Mouse (Mus musculus) CH12.LX (cell line): ENCODE results near the gene Gpx5. TPM values are rescaled to one million over a fixed set of nuclear protein-coding genes. Genes with fewer than 3 reads are reported as not detected.
A peak's percentile ranks its signal among the peaks of the same experiment; 100 is the strongest.

ENCODE experiments used
- DNase-seq: peaks from one replicate; pipeline ENCODE4 v3.0.0-alpha.2; 2013; ENCODE audit errors: extremely low read depth
- H3K27ac ChIP-seq: 2 replicates; pipeline ENCODE4 v1.5.1; 2012; ENCODE audit warnings: low read depth, mild to moderate bottlenecking, control low read depth, moderate library complexity; ENCODE audit not compliant: insufficient read depth
- H3K27me3 ChIP-seq: replicated peaks from 2 replicates; pipeline ENCODE3; 2012; ENCODE audit warnings: inconsistent platforms
- H3K36me3 ChIP-seq, 2 experiments: replicated peaks in 1 of 2; 2 replicates each; pipeline versions ENCODE3 to v1.6.1; 2012; ENCODE audit warnings: inconsistent platforms in 1 of 2, low read length in 1 of 2, mild to moderate bottlenecking in 1 of 2, mixed read lengths in 1 of 2, moderate library complexity in 1 of 2; ENCODE audit not compliant: control insufficient read depth in 1 of 2, insufficient read depth in 1 of 2
- H3K4me1 ChIP-seq, 2 experiments: 2 replicates each; pipeline ENCODE4 v1.6.1; 2012; ENCODE audit warnings: inconsistent platforms in 1 of 2, moderate library complexity in 1 of 2; ENCODE audit not compliant: insufficient read depth in 2 of 2, control insufficient read depth in 1 of 2
- H3K4me2 ChIP-seq: 2 replicates; pipeline ENCODE4 v1.6.1; 2012; ENCODE audit warnings: low read depth, mild to moderate bottlenecking, control low read depth; ENCODE audit not compliant: poor library complexity, insufficient read depth, severe bottlenecking
- H3K4me3 ChIP-seq, 3 experiments: fragments of 150-350 bp in 1 of 3; sonication (generic) in 1 of 3; replicated peaks in 1 of 3; 2 replicates each; pipeline versions ENCODE3 to v1.5.1; 2011 to 2012; ENCODE audit warnings: low read depth in 2 of 3, low read length in 2 of 3, mild to moderate bottlenecking in 2 of 3, moderate library complexity in 2 of 3, control low read depth in 1 of 3, improper control_type of control experiment in 1 of 3, inconsistent platforms in 1 of 3, mixed read lengths in 1 of 3; ENCODE audit not compliant: poor library complexity in 1 of 3
- H3K79me2 ChIP-seq: replicated peaks from 2 replicates; pipeline ENCODE4 v1.6.1; 2012; ENCODE audit warnings: mild to moderate bottlenecking, moderate library complexity; ENCODE audit not compliant: control insufficient read depth, poor library complexity, insufficient read depth, severe bottlenecking; ENCODE audit errors: extremely low read depth
- H3K9ac ChIP-seq: 2 replicates; pipeline ENCODE4 v1.6.1; 2012; ENCODE audit warnings: low read depth, mild to moderate bottlenecking, control low read depth, moderate library complexity; ENCODE audit not compliant: insufficient read depth
- H3K9me3 ChIP-seq: replicated peaks from 2 replicates; pipeline ENCODE3; 2012; ENCODE audit warnings: low read length, inconsistent platforms, mixed read lengths
- BHLHE40 ChIP-seq: IDR thresholded peaks from 2 replicates; pipeline ENCODE4 v1.6.1; 2011; ENCODE audit warnings: mild to moderate bottlenecking, low read depth, low read length, improper control_type of control experiment
- CHD2 ChIP-seq: IDR thresholded peaks from 2 replicates; pipeline ENCODE4 v1.6.1; 2011; ENCODE audit warnings: low read length, improper control_type of control experiment
- CTCF ChIP-seq, 2 experiments: IDR thresholded peaks in 1 of 2; conservative IDR thresholded peaks in 1 of 2; 2 replicates each; pipeline ENCODE4 v1.5.1; 2011 to 2012; ENCODE audit warnings: low read depth in 2 of 2, low read length in 2 of 2, improper control_type of control experiment in 1 of 2, inconsistent platforms in 1 of 2, mild to moderate bottlenecking in 1 of 2, moderate library complexity in 1 of 2
- E2F4 ChIP-seq: IDR thresholded peaks from 2 replicates; pipeline ENCODE4 v1.6.1; 2011; ENCODE audit warnings: low read depth, low read length, improper control_type of control experiment; ENCODE audit not compliant: insufficient replicate concordance
- ELF1 ChIP-seq: IDR thresholded peaks from 2 replicates; pipeline ENCODE4 v1.6.1; 2014; ENCODE audit warnings: low read depth, mild to moderate bottlenecking, inconsistent platforms, low read length, improper control_type of control experiment
- GABPA ChIP-seq: IDR thresholded peaks from 2 replicates; pipeline ENCODE4 v1.6.1; 2012; ENCODE audit warnings: low read depth, low read length, improper control_type of control experiment, inconsistent platforms; ENCODE audit not compliant: insufficient replicate concordance
- IRF4 ChIP-seq: IDR thresholded peaks from 2 replicates; pipeline ENCODE4 v1.6.1; 2014; ENCODE audit warnings: low read depth, mild to moderate bottlenecking, inconsistent platforms, low read length, improper control_type of control experiment
- JUN ChIP-seq: IDR thresholded peaks from 2 replicates; pipeline ENCODE4 v1.6.1; 2011; ENCODE audit warnings: low read depth, mild to moderate bottlenecking, low read length, improper control_type of control experiment, moderate library complexity; ENCODE audit not compliant: insufficient read depth
- JUND ChIP-seq: conservative IDR thresholded peaks from 2 replicates; pipeline ENCODE4 v1.6.1; 2011; ENCODE audit warnings: low read depth, low read length, improper control_type of control experiment
- MAFK ChIP-seq: IDR thresholded peaks from 2 replicates; pipeline ENCODE4 v1.6.1; 2011; ENCODE audit warnings: low read length, improper control_type of control experiment; ENCODE audit not compliant: insufficient replicate concordance
- MAZ ChIP-seq: IDR thresholded peaks from 2 replicates; pipeline ENCODE4 v1.6.1; 2012; ENCODE audit warnings: low read depth, mild to moderate bottlenecking, inconsistent platforms, low read length, improper control_type of control experiment, moderate library complexity
- MEF2A ChIP-seq: IDR thresholded peaks from 2 replicates; pipeline ENCODE4 v1.6.1; 2014; ENCODE audit warnings: low read depth, mild to moderate bottlenecking, inconsistent platforms, low read length, improper control_type of control experiment, borderline replicate concordance
- MYC ChIP-seq: IDR thresholded peaks from 2 replicates; pipeline ENCODE4 v1.6.1; 2011; ENCODE audit warnings: low read depth, mild to moderate bottlenecking, improper control_type of control experiment, low read length
- NRF1 ChIP-seq: IDR thresholded peaks from 2 replicates; pipeline ENCODE4 v1.6.1; 2014; ENCODE audit warnings: low read depth, mild to moderate bottlenecking, inconsistent platforms, low read length, improper control_type of control experiment, moderate library complexity
- PAX5 ChIP-seq: IDR thresholded peaks from 2 replicates; pipeline ENCODE4 v1.6.1; 2012; ENCODE audit warnings: low read length, inconsistent platforms, mixed read lengths
- POLR2A ChIP-seq: IDR thresholded peaks from 2 replicates; pipeline ENCODE4 v1.6.1; 2011; ENCODE audit warnings: low read depth, mild to moderate bottlenecking, improper control_type of control experiment, low read length
- POLR2AphosphoS2 ChIP-seq: IDR thresholded peaks from 2 replicates; pipeline ENCODE4 v1.6.1; 2011; ENCODE audit warnings: low read depth, low read length, improper control_type of control experiment
- RCOR1 ChIP-seq: conservative IDR thresholded peaks from 2 replicates; pipeline ENCODE4 v1.6.1; 2012; ENCODE audit warnings: low read depth, mild to moderate bottlenecking, inconsistent platforms, low read length, improper control_type of control experiment
- TBP ChIP-seq: conservative IDR thresholded peaks from 2 replicates; pipeline ENCODE4 v1.6.1; 2011; ENCODE audit warnings: low read depth, low read length, improper control_type of control experiment
- UBTF ChIP-seq: IDR thresholded peaks from 2 replicates; pipeline ENCODE4 v1.6.1; 2012; ENCODE audit warnings: low read depth, mild to moderate bottlenecking, inconsistent platforms, low read length, improper control_type of control experiment, moderate library complexity
- USF1 ChIP-seq: IDR thresholded peaks from 2 replicates; pipeline ENCODE4 v1.6.1; 2014; ENCODE audit warnings: low read depth, mild to moderate bottlenecking, inconsistent platforms, low read length, improper control_type of control experiment
- ZC3H11A ChIP-seq: IDR thresholded peaks from 2 replicates; pipeline ENCODE4 v1.6.1; 2012; ENCODE audit warnings: low read depth, mild to moderate bottlenecking, inconsistent platforms, low read length, improper control_type of control experiment
- ZKSCAN1 ChIP-seq: IDR thresholded peaks from 2 replicates; pipeline ENCODE4 v1.6.1; 2012; ENCODE audit warnings: low read depth, inconsistent platforms, low read length, improper control_type of control experiment, borderline replicate concordance
- ZMIZ1 ChIP-seq: IDR thresholded peaks from 2 replicates; pipeline ENCODE4 v1.6.1; 2012; ENCODE audit warnings: low read depth, mild to moderate bottlenecking, inconsistent platforms, low read length, improper control_type of control experiment
- ZNF384 ChIP-seq: IDR thresholded peaks from 2 replicates; pipeline ENCODE4 v1.6.1; 2012; ENCODE audit warnings: low read depth, low read length, improper control_type of control experiment, inconsistent platforms
- dilution Hi-C: fragments of 300-500 bp; cut with MboI; formaldehyde crosslinking; loops from 2 replicates; pipeline ENCODE4 v1.14.3; 2020; ENCODE audit warnings: low sequenced_read_pairs; ENCODE audit not compliant: extremely low pct_unique_long_range_greater_than_20kb, extremely low pct_ligation_motif_present
- in situ Hi-C: fragments of 300-500 bp; cut with MboI; formaldehyde crosslinking; loops from 3 replicates; pipeline ENCODE4 v1.14.3; 2019; ENCODE audit warnings: low sequenced_read_pairs, low pct_ligation_motif_present, low pct_unique_long_range_greater_than_20kb, mixed read lengths
- polyA plus RNA-seq: library from polyadenylated mRNA; unstranded; fragments of >175 nt; gene quantifications from 2 replicates; pipeline ENCODE4 v1.2.1, GENCODE M21; 2012; ENCODE audit warnings: low read depth; ENCODE audit not compliant: insufficient read length
- total RNA-seq, 2 experiments: library from RNA; depleted of rRNA; stranded (reverse); fragments of 300-350 nt in 1 of 2; fragments of >200 nt in 1 of 2; gene quantifications; 2 replicates each; pipeline ENCODE4 v1.2.3; 2012 to 2014

Gpx5 gene
- total and polyA plus RNA-seq, 3 experiments, result not detected

GRCm38 (mm10) chr13:21323405-21323804 is 30.9 kb upstream of the Gpx5 start:
- Histone ChIP-seq H3K4me1 (peaks cover 0 to 27% of the 10 kb centered on the region in 2 experiments; a peak in 2 of 4 replicates), H3K27ac (no peak overlapping the region), H3K27me3 (peaks cover 11% of the 10 kb centered on the region), H3K4me3 (peak overlapping the region in 1 of 3 experiments; percentile 58), H3K4me2 (peak overlapping the region; percentile 93), H3K36me3 (no peaks in the 10 kb centered on the region), H3K9me3 (no peaks in the 10 kb centered on the region), H3K9ac (no peak overlapping the region), H3K79me2 (no peaks in the 10 kb centered on the region)
- in situ Hi-C loops, result no loop called here
- no peak for TF ChIP-seq ZC3H11A
- no peak for TF ChIP-seq POLR2AphosphoS2
- TF ChIP-seq GABPA, result no peak
- no peak for TF ChIP-seq MYC
- no peak for TF ChIP-seq ELF1
- TF ChIP-seq POLR2A, result no peak
- no peak for TF ChIP-seq USF1
- no peak for TF ChIP-seq UBTF
- TF ChIP-seq BHLHE40, result no peak
- no peak for TF ChIP-seq CTCF (conservative IDR thresholded peaks at IDR 0.05 in 1 of 2, IDR thresholded peaks at IDR 0.05 in 1 of 2; ENCODE audit: low read depth in 2 of 2, low read length in 2 of 2)
- no peak for DNase-seq
- dilution Hi-C loops, result no loop called here

DNA sequence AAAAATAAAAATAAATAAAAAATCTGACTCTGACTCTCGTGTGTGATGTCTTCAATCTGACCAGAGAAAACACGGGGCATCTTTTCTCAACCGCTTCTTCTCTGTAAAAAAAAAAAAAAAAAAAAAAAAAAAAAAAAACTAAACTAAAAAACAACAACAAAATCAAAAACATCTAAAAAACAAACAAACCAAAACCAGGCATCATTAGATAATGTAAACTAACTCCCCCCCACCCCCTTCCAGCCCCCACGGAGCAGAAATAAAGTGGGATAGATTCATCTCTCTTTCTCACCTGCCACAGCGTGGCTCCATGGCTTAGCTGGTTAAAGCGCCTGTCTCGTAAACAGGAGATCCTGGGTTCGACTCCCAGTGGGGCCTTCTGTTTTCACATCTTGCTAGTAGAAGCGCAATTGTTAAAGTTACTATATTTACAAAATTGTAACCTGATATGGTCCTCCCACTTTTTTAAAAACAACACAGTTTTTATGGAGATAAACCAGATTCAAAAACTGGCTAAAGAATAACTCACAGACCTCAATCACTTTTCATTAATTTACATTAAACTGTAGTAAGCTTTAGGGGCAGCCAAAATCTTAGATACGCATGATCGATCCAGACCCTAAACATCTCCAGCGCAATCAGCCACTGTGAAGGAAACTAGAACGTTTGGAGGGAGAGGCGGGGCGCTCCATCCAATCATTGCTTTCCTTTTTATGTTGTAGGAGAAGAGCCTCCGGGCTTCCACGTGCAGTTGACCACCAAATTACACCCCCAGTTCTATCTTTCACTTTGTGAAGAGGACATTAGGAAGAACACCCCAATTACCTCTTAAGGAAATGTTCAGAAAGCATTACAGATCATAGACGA is 30.2 kb upstream of the Gpx5 start:
- Histone ChIP-seq H3K79me2 (no peaks in the 10 kb centered on the region), H3K4me2 (peak overlapping the region; percentile 93), H3K36me3 (no peaks in the 10 kb centered on the region), H3K27me3 (peaks cover 5% of the 10 kb centered on the region), H3K9me3 (no peaks in the 10 kb centered on the region), H3K4me1 (peaks cover 0 to 27% of the 10 kb centered on the region in 2 experiments; a peak in 2 of 4 replicates), H3K27ac (no peak overlapping the region), H3K4me3 (peak overlapping the region in 2 of 3 experiments; percentile 21 to 58), H3K9ac (no peak overlapping the region)
- no peak for TF ChIP-seq JUND
- no peak for TF ChIP-seq GABPA
- TF ChIP-seq JUN, result no peak
- TF ChIP-seq MEF2A, result no peak
- no peak for TF ChIP-seq BHLHE40
- TF ChIP-seq MAZ, result no peak
- TF ChIP-seq USF1, result no peak
- TF ChIP-seq CHD2, result no peak
- TF ChIP-seq UBTF, result no peak
- TF ChIP-seq ZMIZ1, result no peak
- TF ChIP-seq PAX5, result no peak
- TF ChIP-seq POLR2AphosphoS2, result no peak
- TF ChIP-seq MAFK, result peak; percentile 92
- peak; percentile 76 for TF ChIP-seq ZNF384
- TF ChIP-seq ELF1, result peak; percentile 93
- TF ChIP-seq NRF1, result peak; percentile 59; the same call in 1 of the 2 replicates
- no peak for TF ChIP-seq POLR2A
- 0 out of 2 replicates have a peak, but pooled peaks have one; percentile 37 for TF ChIP-seq E2F4
- no peak for TF ChIP-seq RCOR1
- no peak for TF ChIP-seq ZKSCAN1
- peak; percentile 99 for TF ChIP-seq TBP
- no peak for TF ChIP-seq IRF4
- dilution Hi-C loops (no loop called here), in situ Hi-C loops (no loop called here)
- DNase-seq, result peak; percentile 83
